ENCODE assay signal across 10 mouse cellular contexts in genomic region chr5:24687696-24688095, GRCm38 (mm10). TPM values are rescaled to one million over a fixed set of nuclear protein-coding genes. Genes with fewer than 3 reads are reported as not detected.
A peak's percentile ranks its signal among the peaks of the same experiment; 100 is the strongest.
DNase-seq lines count a peak whose midpoint lies in the region; ATAC-seq and TF ChIP-seq lines count a peak whose summit lies in the region.
"Had no signal": no experiment of that assay in that cellular context is flagged by ENCODE, and none has a peak within 500 bp of the region (broad histone marks: within the 10 kb centered on the region; RNA-seq: fewer than 3 reads in every experiment).

No protein-coding gene starts in this region.

- dilution Hi-C loops in CH12.LX (cut with MboI; ENCODE audit: extremely low pct_ligation_motif_present, extremely low pct_unique_long_range_greater_than_20kb, low sequenced_read_pairs): no loop called here

- TF ChIP-seq POLR2A in CH12.LX (IDR thresholded peaks at IDR 0.05; ENCODE audit: low read depth, low read length): peak; percentile 53

- peak overlapping the region; percentile 91 for H3K9ac ChIP-seq in CH12.LX (ENCODE audit: insufficient read depth, low read depth)
- H3K9ac ChIP-seq: forebrain, embryonic 15.5 days had no signal

- peak; percentile 69 for TF ChIP-seq EP300 in CH12.LX (IDR thresholded peaks at IDR 0.05; ENCODE audit: low read length)

- no peaks in the 10 kb centered on the region for H3K9me3 ChIP-seq in CH12.LX (replicated peaks; ENCODE audit: low read length)
- H3K9me3 ChIP-seq: forebrain, embryonic 15.5 days had no signal

- DNase-seq in 3T3-L1 (ENCODE audit: low read depth, low spot score): peak; percentile 48
- DNase-seq in CH12.LX (ENCODE audit: extremely low read depth): peak; percentile 93
- peak; percentile 61 to 78 for DNase-seq in lung, postnatal 4 days
- DNase-seq in frontal cortex, postnatal 36 days (ENCODE audit: low spot score in 2 of 2): no peak
- no peak for DNase-seq in testis, postnatal 14 days (ENCODE audit: low spot score)
- DNase-seq in layer of hippocampus, postnatal 10 days (ENCODE audit: low spot score in 2 of 2): no peak
- DNase-seq: thymus, adult 2 months had no signal

- no peaks in the 10 kb centered on the region for H3K27me3 ChIP-seq in CH12.LX (replicated peaks)
- H3K27me3 ChIP-seq: forebrain, embryonic 15.5 days had no signal

- H3K36me3 ChIP-seq in CH12.LX (replicated peaks in 1 of 2; ENCODE audit: control insufficient read depth in 1 of 2, insufficient read depth in 1 of 2, low read length in 1 of 2): peaks cover 34 to 45% of the 10 kb centered on the region in 2 experiments

- no peak for TF ChIP-seq CTCF in CH12.LX (conservative IDR thresholded peaks at IDR 0.05 in 1 of 2, IDR thresholded peaks at IDR 0.05 in 1 of 2; ENCODE audit: low read depth in 2 of 2, low read length in 2 of 2)

- peaks cover 8 to 12% of the 10 kb centered on the region in 2 experiments for H3K4me1 ChIP-seq in CH12.LX (ENCODE audit: control insufficient read depth in 1 of 2, insufficient read depth in 2 of 2)

- H3K79me2 ChIP-seq in CH12.LX (replicated peaks; ENCODE audit: control insufficient read depth, extremely low read depth, insufficient read depth, poor library complexity, severe bottlenecking): peaks cover 35% of the 10 kb centered on the region

- peak overlapping the region in 1 of 3 experiments; percentile 67 for H3K4me3 ChIP-seq in CH12.LX (replicated peaks in 1 of 3; ENCODE audit: low read depth in 2 of 3, low read length in 2 of 3, poor library complexity in 1 of 3)

- H3K4me2 ChIP-seq in CH12.LX (ENCODE audit: insufficient read depth, low read depth, poor library complexity, severe bottlenecking): peak overlapping the region; percentile 86
- H3K4me2 ChIP-seq: forebrain, embryonic 15.5 days had no signal

- no peak for TF ChIP-seq RAD21 in CH12.LX (IDR thresholded peaks at IDR 0.05; ENCODE audit: low read depth, low read length)

- H3K27ac ChIP-seq in CH12.LX (ENCODE audit: insufficient read depth, low read depth): peak overlapping the region; percentile 92
- H3K27ac ChIP-seq: forebrain, embryonic 15.5 days had no signal

- ATAC-seq in hematopoietic stem cell, adult 5-6 weeks (replicated peaks in 1 of 2; ENCODE audit: insufficient read depth in 1 of 2, low FRiP score in 2 of 2, low TSS enrichment in 1 of 2, low read depth in 1 of 2, poor library complexity in 2 of 2, severe bottlenecking in 2 of 2): peak; percentile 61 to 71
- ATAC-seq in inflammation-experienced regulatory T-cells, adult 6 months: no peak
- ATAC-seq: forebrain, embryonic 15.5 days had no signal

- in situ Hi-C loops in CH12.LX (cut with MboI; ENCODE audit: low pct_ligation_motif_present, low pct_unique_long_range_greater_than_20kb, low sequenced_read_pairs): no loop called here

TF ChIP-seq in CH12.LX, 34 proteins besides CTCF, POLR2A, EP300 and RAD21:
- TF ChIP-seq ETS1 (conservative IDR thresholded peaks at IDR 0.05; ENCODE audit: low read depth, low read length) (peak; percentile 81), TBP (conservative IDR thresholded peaks at IDR 0.05; ENCODE audit: low read depth, low read length) (peak; percentile 69), HCFC1 (IDR thresholded peaks at IDR 0.05; ENCODE audit: low read depth, low read length) (peak; percentile 39), MAFK (IDR thresholded peaks at IDR 0.05; ENCODE audit: insufficient replicate concordance, low read length) (0 out of 2 replicates have a peak, but pooled peaks have one; percentile 14), TCF12 (IDR thresholded peaks at IDR 0.05; ENCODE audit: low read depth, low read length) (peak; percentile 84), MEF2A (IDR thresholded peaks at IDR 0.05; ENCODE audit: borderline replicate concordance, low read depth, low read length) (peak; percentile 54; the same call in 1 of the 2 replicates), JUND (conservative IDR thresholded peaks at IDR 0.05; ENCODE audit: low read depth, low read length) (no peak), MXI1 (IDR thresholded peaks at IDR 0.05; ENCODE audit: low read depth, low read length) (peak; percentile 84), NELFE (IDR thresholded peaks at IDR 0.05; ENCODE audit: low read depth, low read length) (0 out of 2 replicates have a peak, but pooled peaks have one; percentile 29), SIN3A (IDR thresholded peaks at IDR 0.05; ENCODE audit: low read length) (peak; percentile 95), MAX (IDR thresholded peaks at IDR 0.05; ENCODE audit: low read length) (peak; percentile 83), MAZ (IDR thresholded peaks at IDR 0.05; ENCODE audit: low read depth, low read length) (peak; percentile 85), SMC3 (IDR thresholded peaks at IDR 0.05; ENCODE audit: low read depth, low read length) (peak; percentile 14; the same call in 1 of the 2 replicates), IRF4 (IDR thresholded peaks at IDR 0.05; ENCODE audit: low read depth, low read length) (peak; percentile 68), USF2 (conservative IDR thresholded peaks at IDR 0.05; ENCODE audit: low read depth, low read length) (no peak), JUN (IDR thresholded peaks at IDR 0.05; ENCODE audit: insufficient read depth, low read depth, low read length) (no peak), ZC3H11A (IDR thresholded peaks at IDR 0.05; ENCODE audit: low read depth, low read length) (no peak), ELF1 (IDR thresholded peaks at IDR 0.05; ENCODE audit: low read depth, low read length) (peak; percentile 69), CHD2 (IDR thresholded peaks at IDR 0.05; ENCODE audit: low read length) (peak; percentile 76), BHLHE40 (IDR thresholded peaks at IDR 0.05; ENCODE audit: low read depth, low read length) (peak; percentile 84), UBTF (IDR thresholded peaks at IDR 0.05; ENCODE audit: low read depth, low read length) (no peak), MYC (IDR thresholded peaks at IDR 0.05; ENCODE audit: low read depth, low read length) (peak; percentile 68; the same call in 1 of the 2 replicates), KAT2A (IDR thresholded peaks at IDR 0.05; ENCODE audit: insufficient replicate concordance, low read length) (0 out of 2 replicates have a peak, but pooled peaks have one; percentile 34)
TF ChIP-seq in CH12.LX: peak in this region for 18.

RNA-seq across cellular contexts. Expression of gene Nub1, which starts 2.4 kb away (rescaled TPM):
- 48.5 and 58.1 TPM in 2 replicates for total RNA-seq in CH12.LX (2012; rRNA removed)
- total RNA-seq in CH12.LX (2014; rRNA removed): 66.5 and 69.3 TPM in 2 replicates
- polyA plus RNA-seq in CH12.LX (2012; ENCODE audit: insufficient read length, low read depth): 83.2 and 86.2 TPM in 2 replicates
- 69.7 and 75.7 TPM in 2 replicates for total RNA-seq in hematopoietic stem cell, adult 5-6 weeks (2017)
- 10 to 100 TPM; 63.3 to 79.7 (median 76.0) TPM for polyA plus RNA-seq in inflammation-experienced regulatory T-cells, adult 6 months (2017; shearing (Covaris generic))
- total RNA-seq in layer of hippocampus, postnatal 10 days (2021): 10 to 100 TPM; 71.7 to 75.3 TPM

RNA-seq across cellular contexts. Expression of gene Wdr86, which starts 42.8 kb away (rescaled TPM):
- total RNA-seq in CH12.LX (2012; rRNA removed) (0.08 TPM in 2 replicates), CH12.LX (2014; rRNA removed) (not detected in 2 replicates)
- 0.05 and 0.16 TPM in 2 replicates for polyA plus RNA-seq in CH12.LX (2012; ENCODE audit: insufficient read length, low read depth)
- total RNA-seq in hematopoietic stem cell, adult 5-6 weeks (2017): 0.30 and 1.5 TPM in 2 replicates
- polyA plus RNA-seq in inflammation-experienced regulatory T-cells, adult 6 months (2017; shearing (Covaris generic)): under 1 TPM in 2 of 3 experiments, not detected in 1; 0.23 to 0.80 TPM
- 1 to 10 TPM; 1.5 to 2.4 TPM for total RNA-seq in layer of hippocampus, postnatal 10 days (2021)

Comparison
In these comparisons a context has a peak if more than half of its experiments do, and no peak if none do; other contexts are left out.
1. DNase-seq: peak in 3T3-L1 (single experiment), CH12.LX (single experiment) and lung, postnatal 4 days (2 of 2); none in frontal cortex, postnatal 36 days (0 of 2), testis, postnatal 14 days (single experiment) and layer of hippocampus, postnatal 10 days (0 of 2).